Mouse (Mus musculus) CD4-positive, CD25-positive, alpha-beta regulatory T cell, adult 2 months (primary cell): ENCODE data around the gene Cmss1.
A peak's percentile ranks its signal among the peaks of the same experiment; 100 is the strongest.

Experiments
- DNase-seq: peaks from one replicate; pipeline ENCODE4 v3.0.0-alpha.2; 2012; ENCODE audit warnings: low read depth, low spot score

Cmss1 gene

DNA sequence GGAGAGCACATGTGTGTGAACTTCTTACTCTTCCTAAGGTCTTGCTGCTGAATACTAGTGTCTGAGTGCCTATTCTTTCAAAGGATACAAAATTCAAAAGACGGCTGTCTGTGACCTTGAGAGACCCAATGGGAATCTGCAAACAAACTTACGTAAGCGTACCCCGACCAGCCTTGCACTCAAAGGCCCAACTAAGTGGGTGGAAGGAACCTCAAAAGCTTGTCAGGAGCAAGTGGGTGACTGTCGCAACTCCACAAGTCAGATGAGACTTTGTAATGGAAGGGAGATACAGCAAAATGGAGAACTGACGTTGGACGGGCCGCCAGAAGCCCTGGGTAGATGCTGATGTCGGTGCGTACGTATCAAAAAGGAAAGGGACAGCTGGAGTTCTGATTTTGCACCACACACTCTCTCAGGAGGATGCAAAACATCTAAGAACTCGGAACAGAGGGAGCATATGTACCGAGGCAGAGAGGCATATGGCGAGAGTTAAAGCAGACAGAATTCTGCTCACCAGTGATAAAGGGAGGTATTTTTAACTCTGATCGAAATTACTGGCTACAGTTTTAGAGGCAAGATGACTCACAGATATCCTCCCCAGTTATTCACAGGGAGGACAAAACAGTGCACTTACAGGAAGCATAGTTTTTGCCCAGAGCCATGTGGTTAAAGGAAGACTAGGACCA lies 217.0 kb downstream of the Cmss1 start:
- no peak for DNase-seq

DNA sequence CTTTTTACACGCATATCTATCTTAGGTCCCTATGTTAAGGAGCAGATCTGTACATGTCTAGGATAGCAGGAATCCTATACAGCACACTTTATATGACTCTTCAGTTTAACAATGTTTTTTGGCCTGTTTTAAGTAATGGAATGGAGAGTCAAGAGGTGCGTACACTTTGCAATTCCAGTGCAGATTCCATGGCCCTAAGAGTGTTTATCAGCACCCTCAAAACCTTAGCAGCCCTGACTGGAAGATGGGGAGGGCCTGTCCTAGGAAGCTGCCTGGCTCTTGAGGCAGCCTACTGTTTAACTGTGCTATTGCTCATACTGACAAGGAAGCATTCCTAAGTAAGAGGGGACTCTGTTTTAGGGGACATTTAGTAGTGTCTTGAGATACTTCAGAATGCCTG lies 222.4 kb downstream of the Cmss1 start:
- DNase-seq: no peak

DNA sequence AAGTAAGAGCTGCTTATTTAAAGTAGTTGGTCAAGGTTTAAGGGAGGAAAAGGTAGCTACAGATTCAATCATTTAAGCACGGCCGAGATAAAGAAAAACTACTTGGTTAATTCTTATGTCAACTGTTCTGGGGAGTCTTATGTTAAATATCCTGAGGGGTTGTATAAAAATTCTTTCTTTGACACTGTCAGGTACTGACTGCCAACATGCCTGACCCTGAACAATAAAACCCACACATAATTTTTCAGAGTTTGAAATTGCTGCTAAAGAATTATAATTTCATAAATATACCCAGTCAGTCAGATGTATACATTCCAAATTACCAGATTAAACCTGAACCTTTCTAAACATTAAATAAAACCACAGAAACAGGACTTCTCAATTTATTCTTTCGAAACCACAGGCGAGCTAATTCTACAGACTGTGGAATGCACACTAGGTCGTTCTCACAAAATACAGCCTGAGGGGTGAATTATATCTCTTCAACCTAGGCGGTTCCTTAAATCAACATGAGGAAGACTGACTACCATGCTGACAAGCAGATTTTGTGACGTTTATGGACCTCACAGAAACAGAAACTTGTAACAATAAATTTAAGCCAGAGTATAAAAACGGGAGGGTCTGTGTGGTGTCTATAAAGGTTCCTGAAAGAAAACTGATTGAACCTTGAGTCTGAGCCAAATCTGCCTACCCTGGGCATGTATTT lies 223.2 kb downstream of the Cmss1 start:
- DNase-seq: no peak

DNA sequence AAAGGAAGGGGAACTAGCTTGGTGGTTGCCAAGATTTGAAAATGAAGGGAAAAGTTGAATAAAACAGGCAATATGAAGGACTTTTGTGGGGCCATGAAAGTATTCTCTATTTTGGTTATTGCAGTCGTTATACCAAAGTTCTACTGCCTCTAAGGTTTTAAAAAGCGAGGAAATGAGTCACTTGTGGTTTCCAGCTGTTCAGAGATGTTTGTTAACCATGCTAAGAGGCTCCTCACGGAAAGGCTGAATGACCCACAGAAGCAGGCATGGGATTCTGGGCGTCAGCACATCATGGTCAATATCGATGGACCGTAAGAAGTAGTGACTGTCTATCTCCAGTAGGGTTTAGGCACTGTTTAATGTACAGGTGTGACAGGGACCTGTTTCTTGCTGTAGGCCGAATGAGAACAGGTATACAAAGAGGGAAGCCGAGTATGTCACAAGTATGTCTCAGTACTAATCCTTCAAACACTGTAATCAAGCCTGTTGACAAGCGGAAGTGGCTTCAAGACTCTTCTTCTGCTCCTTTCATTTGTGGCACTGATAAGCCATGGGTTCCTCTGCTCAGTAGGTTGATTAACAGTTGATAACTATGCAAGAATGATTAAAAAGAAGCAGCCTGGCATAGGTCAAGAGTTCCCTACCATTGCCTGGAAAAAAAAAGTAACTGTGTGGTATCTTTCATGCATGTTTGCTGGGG lies 227.9 kb downstream of the Cmss1 start:
- no peak for DNase-seq

DNA sequence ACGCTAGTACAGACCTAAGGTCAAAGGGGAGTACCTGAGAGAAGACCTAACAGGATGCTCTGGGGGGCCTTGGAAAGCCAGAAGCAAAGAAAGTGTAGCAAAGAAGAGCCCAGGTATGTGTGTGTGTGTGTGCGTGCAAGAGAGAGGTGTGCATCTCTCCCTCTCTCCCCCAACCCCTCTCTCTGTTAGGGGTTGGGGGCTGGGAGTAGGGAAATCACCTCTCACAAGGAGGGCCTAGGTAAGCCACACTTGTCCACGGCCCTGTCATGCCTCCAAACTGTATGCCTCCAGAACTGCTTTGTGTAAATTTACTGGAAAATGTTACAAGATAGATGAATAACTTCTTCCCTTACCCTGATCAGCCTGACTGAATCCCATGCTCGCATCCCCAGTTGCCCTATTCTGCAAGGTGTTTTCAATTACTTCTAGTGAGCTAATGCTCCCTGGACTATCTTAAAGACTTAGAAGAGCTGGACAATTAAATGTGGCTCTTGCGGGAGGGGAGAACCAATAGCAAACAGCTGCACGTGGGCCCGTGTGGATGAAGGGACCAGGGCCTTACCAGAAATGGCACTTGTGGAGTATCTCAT lies 231.3 kb downstream of the Cmss1 start:
- DNase-seq: no peak

DNA sequence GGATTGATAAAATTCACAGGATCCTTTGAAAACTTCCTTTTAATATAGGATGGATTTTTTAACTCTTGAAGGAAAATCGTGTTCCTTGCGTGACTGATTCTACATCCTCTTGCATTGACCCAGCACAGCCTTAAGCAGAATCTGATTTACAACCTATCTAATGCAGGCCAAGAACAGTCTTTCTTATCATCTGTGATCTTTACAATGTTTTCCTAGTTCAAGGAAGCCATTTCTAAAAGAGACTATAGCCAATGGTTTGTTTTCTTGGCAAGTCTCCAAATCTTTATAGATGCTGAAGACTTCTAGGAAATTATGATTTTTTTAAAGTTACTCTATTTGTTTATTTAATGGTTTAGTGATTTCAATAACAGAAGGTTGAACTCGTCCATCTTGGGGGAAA lies 234.5 kb downstream of the Cmss1 start:
- DNase-seq: no peak

DNA sequence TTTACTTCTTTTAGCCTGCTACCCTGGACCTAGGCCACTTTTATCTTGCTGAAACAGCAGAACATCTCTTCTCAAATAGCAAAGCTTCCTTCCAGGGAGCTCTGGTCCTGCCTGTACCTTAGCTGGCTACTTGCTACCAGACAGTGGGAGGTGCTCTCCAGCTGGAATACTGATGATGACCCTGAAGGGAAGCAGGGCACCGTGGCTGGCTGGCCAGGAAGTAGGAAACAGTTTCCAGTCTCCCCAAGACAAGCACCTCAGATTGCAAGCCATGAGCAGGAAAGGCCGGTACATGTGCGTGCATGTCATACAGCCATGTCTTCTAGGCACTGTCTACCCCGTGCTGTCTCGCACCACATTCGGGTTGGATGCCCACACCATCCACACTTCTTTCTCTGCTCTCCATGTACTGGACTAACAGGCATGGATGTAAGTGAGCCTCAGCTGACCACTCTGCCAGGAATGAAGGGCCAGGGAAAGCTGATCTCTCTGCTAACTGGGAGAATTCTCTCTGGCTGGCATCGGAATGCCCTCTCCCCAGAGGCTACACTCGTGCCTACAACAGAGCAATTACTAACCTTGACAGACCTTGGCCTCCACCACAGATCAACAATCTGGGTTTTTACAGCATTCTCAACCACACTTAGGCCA lies 236.7 kb downstream of the Cmss1 start:
- no peak for DNase-seq

DNA sequence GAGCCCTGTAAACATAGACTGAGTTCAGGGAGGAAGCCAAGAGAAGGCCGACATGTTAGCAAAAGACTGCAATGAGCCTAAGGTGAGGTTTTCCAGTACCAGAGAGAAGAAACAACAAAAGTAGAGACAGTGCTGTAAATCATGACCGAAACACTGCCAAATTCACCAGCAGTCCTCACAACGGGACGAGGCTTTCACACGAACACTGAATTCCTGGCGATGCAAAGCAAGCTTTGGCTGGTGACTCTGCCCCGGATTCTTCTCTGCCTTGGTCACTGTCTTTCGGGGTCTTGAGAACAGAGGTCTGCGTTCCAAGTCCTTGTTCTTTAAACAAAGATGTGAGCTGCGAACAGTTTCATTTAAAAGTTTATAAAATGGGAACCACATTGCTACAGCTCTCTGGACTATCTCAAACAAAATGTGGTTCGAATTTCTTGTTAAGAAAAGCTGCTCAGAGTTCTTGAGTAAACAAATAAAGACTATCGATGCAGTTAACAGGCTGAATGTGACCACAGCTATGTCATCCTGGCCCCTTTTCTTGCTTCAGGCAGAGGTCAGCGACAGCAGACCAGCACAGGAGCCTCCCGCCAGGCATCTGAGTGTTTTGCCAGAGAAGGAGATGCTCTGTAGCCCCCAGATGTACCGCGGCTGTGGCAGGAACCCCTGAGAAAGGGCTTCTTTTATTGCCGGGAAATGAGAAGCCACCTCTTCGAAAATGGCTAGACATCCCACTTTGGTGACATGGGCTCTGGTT lies 239.5 kb downstream of the Cmss1 start:
- DNase-seq: no peak

DNA sequence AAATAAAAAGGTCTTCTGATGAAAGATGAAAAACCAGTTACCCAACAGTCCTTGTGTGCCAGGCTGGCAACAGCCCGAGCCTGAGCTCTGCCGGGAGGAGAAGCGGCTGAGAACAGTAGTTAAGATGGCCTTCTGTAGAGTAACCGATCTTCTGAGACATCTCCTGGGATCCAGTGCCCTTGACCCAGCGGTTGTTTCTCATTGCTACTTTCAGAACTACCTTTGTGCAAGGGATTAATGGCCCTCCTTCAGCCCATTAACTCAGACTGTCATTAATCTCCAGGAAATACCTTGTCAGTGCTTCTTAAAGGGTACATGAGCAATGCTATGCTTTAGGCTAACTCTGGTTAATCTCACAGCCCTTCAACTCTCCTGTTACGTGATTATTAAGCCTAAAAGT lies 240.5 kb downstream of the Cmss1 start:
- no peak for DNase-seq

DNA sequence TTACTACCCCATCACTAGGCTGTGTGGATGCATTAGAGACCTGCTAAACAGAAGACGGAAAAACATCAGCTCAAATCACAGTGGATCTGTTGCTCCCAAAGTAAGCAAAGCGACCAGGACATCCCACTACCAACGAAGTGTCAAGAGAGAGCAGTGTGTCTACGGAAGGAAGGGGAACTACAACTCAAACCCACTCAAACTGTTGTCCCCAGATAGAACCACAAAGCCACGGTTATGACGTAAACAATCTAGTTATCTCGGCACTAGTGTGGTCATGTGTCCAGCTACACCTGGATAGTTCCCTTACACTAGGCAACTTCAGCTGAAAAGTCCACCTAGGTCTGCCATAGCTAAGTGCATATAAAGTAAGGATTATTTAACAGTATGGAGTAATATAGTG lies 242.2 kb downstream of the Cmss1 start:
- no peak for DNase-seq

DNA sequence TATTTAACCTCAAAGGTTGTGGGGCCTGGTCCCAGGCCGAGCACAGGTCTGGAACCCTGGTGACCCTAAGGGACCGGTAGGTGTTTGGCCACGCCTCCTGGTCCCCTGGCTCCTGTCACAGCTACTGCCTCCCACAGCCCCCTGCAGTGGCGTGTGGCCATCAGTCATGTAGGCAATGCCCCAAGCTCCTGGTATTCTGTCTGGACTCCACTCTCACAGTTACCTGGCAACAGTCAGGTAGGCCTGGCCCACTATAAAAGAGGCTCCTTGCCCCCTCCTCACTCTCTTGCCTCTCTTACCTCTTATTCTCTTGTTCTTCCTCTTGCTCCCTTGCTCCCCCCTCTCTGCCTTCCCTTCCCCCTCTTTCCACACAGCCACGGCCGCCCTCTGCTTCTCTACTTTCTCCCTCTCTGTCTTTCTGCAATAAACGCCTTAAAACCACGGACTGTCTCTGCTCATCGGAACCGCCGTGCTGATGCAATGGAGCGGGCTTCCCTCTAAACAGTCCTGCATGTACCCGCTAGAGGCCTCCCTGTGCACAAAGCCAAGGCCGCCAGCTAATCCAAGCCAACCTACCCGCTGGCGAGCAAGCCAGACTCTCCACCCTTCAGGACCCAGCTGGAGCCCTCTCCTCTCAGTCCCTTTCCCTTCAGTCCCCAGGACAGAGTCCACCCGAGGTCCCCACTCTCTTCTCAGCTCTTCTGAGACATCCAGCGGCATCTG lies 243.8 kb downstream of the Cmss1 start:
- peak; percentile 11 for DNase-seq

DNA sequence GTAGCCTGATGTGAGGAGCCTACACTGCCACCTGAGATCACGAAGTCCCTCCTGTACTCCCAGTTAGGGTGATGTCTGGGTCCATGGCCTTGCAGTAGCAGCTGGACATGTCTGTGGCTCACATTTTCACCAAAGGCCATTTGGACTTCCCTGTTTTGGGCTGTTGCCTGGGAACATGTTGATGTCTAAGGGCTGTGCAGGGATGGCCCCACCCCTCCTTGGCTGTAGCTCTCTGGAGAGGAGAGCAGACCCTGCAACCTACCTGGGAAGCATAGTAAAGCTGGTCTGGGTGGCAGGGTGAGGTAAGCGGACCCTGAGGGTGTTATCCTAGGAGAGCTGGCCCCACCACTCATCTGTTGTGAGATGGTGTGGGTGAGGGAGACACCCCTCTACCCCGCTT lies 245.9 kb downstream of the Cmss1 start:
- DNase-seq: no peak

DNA sequence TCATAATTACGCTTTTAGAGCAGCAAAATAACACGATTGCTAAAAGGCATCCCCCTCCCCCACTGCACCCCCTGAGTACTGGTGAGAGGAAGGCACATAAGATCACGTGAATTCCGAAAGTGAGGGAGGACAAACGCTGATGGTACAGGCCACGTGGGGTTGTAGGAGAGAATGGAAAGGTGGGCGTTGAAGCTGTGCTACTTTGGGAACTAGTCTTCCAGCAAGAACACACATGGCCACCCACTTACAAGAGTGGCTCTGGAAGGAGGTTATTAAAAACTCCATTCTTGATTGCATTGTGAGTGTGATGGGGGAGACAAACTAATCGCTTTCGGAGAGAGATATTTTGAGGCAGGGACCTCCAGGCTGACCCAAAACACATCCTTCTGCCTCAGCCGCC lies 247.4 kb downstream of the Cmss1 start:
- no peak for DNase-seq

DNA sequence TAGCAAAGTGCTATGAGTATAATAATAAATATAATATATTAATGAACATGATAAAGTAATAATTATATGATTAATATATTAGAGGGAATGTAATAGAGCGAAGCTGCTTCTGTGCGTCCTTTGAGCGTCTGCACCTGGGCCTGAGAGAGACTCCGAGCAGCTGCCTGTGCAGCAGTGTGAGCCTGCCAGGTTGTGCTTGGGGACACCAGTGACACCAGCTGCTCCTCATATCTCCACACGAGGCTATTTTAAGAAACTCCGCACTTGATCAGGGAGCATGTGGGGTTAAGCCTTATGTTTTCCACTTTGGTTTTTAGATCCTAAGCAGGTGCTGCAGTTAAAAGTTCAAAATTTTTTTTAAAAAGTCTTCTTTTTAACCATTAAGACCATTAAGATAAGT lies 249.7 kb downstream of the Cmss1 start:
- no peak for DNase-seq

DNA sequence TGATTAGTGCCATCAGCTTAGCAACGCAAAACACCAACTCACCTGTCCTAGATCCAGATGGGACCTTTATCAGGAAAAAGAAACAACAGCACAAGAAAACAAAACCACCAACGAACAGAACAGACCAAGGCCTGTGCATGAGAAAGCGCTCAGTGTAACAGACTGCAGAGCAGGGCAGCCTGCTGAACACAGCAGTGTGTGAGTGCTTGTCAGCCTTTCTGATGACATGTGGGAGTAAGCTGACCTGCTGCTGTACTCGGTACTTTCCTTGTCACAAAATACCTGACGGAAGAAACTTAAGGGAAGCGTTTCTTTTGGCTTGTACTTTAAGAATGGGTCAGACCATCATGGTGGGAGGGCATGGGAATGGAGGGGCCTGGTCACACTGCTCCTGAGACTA lies 250.2 kb downstream of the Cmss1 start:
- no peak for DNase-seq

DNA sequence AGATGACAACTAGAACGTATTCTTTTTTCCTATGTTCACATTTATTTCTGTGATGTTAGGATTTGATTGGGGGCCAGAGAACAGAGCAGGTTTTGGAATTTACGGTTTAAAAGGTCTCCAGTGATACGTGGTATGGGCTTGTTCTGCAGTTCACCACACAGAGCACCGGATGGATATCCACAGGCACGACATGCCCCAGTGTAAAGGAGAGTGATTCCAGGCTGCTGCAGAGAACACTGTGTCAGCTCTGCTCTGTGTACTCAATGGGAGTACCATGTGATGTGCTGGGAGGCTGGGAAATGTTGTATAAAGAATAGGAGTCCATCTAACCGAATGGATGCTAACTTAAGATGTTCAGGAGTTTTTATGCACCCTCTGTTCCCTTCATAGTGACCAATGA lies 252.7 kb downstream of the Cmss1 start:
- no peak for DNase-seq

DNA sequence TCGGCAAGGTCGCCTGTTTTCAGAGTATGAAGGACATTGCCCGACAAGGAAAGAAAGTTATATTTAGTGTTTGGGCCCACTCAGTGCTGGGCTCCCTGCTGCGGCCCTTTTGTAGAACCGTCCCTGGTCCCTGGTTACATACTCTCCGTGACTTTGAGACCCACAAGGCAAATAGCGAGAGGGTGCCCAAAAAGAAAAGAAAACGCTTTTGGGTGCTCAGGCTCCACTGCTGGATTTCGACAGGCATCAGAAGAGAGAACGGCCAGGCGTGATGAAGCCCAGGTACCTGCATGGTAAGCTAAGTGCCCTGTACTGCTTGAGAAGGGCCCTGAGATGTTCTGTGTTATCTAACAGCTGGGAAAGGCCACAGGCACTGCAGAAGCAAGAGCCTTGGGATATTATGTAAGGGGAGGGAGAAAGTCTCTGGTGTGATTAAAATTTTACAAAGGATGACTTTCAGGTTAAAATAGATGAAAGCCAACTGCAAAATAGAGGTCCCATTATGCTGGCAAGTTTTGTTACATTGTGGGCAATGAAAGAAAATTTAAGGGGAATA lies 253.4 kb downstream of the Cmss1 start:
- DNase-seq: no peak

DNA sequence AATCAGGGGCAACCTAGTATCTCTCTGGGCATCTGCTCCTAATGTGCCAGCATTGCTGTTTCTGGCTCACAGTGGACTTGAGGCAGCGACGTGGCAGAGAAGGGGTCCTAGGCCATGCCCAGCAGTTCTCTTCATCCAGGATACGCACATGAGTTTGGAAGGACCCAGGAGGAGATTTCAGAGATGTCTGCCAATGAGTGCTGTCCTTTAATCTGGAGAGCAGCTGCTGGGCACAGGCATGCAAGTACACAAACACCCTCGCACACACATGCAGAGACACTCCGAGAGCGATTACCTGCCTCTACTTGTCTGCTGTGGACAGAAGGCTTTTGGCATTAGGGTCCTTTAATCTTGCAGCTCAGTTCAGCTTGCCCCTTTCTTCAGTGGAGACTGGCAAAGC lies 253.9 kb downstream of the Cmss1 start, which contains the start of gene Filip1l:
TSS of gene Filip1l (plus strand) at position 343 of the 400 bp plus-strand sequence.
- DNase-seq: no peak

DNA sequence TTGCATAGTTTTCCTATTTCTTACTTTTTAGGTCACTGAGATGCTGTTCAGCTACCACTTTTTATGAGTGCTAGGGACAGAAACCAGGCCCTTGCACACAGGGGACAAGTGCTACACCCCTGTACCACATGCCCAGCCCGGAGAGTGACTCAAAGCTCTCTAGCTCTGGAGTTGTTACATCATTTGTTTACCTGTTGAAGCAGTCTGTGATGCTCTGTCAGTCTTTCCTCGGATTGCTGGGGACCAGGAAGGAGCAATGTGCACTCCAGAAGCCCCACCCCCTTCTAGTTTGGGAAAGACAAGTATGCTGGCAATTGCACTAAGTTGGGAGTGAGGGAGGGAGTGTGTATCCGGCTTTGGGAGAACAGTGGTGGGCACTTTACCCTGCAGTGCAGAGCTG lies 257.0 kb downstream of the Cmss1 start:
- DNase-seq: no peak

DNA sequence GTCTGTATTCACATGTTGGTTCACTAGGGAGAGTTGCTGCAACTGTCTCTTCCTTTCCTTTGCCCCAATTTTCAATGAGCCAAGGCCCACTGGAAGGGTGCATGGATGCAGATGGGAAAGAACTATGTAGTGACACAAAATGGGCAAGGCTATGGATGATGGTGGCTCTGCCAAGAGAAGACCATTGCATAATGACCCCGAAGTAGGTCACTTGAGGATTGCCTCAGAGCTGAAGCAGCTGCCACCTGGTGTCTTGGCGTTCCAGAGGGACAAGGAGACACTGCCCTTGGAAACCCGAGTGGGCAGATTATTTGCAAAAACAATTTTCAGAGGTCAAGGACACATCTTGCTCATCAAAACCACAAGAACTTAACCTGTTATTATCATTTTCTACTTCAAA lies 257.6 kb downstream of the Cmss1 start:
- DNase-seq: no peak
